Mouse (Mus musculus): ENCODE measurements around the gene Calm1. TPM values are rescaled to one million over a fixed set of nuclear protein-coding genes. Genes with fewer than 3 reads are reported as not detected.
A peak's percentile ranks its signal among the peaks of the same experiment; 100 is the strongest.

The Calm1 gene
- 398 and 421 TPM in 2 replicates for polyA plus RNA-seq (2012; ENCODE audit: insufficient read depth, insufficient read length, missing spikeins)

DNA sequence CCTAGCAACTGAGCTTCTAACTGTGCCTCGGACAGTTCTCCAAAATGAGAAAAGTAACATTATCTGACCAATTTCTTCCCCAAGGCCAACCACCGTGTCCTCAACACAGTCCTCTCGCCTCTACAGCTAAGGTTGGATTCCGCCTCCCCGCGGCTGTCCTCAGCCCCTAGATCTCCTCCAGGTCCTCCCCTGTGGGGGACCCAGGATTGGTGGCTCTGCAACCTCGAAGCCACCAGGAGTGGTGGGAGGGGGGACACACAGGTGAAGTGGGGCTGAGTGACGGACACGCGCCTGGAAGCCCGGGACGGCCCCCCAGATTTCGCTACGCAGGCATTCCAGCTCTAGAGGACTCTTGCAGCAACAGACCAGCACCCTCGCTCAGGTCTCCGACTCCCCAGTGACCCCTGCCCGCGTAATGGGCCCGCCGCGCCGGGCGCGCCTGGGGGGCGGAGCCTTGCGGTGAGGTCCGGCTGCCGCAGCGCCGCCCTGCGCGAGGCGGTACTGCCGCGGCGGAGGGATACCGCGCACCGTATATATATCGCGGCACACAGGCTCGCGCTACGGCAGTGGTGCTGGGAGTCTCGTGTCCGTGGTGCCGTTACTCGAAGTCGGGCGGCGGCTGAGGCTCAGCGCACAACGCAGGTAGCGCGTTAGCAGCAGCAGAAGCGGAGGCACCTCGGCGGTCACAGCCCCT lies at the start of gene Calm1:
Calm1 (plus strand) TSS at position 469 of the 694 bp plus-strand sequence.
- Histone ChIP-seq H3K4me1 (ENCODE audit: control insufficient read depth, insufficient read depth, insufficient read length, low read length) (0 out of 2 replicates have a peak, but pooled peaks cover 3% of the 10 kb centered on the region), H3K27ac (replicated peaks; ENCODE audit: low read depth, low read length) (peak within 1 kb of the TSS; percentile 89), H3K4me3 (ENCODE audit: insufficient read depth, low read depth, low read length) (peak within 1 kb of the TSS; percentile 94)

DNA sequence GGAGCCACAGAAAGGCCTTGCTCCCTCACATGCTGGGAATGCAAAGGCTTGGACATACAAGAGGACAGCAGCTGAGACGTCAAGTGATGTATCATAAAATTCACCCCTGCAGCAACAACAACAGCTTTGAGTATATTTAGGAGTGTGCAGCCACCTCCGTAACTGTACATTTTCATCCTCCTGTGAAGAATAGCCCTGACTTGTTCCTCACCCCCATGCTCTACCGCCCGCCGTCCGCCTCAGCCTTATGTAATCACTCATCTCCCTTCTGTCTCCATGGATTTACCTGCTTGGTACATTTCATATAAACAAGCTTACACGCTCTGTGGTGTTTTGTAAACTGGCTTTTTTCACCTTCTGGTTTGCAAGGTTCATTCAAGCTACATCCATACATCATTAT lies 46.8 kb upstream of the Calm1 start:
- Histone ChIP-seq H3K27ac (replicated peaks; ENCODE audit: low read depth, low read length) (no peak overlapping the region), H3K4me3 (ENCODE audit: insufficient read depth, low read depth, low read length) (no peak overlapping the region), H3K4me1 (ENCODE audit: control insufficient read depth, insufficient read depth, insufficient read length, low read length) (no peaks in the 10 kb centered on the region)

DNA sequence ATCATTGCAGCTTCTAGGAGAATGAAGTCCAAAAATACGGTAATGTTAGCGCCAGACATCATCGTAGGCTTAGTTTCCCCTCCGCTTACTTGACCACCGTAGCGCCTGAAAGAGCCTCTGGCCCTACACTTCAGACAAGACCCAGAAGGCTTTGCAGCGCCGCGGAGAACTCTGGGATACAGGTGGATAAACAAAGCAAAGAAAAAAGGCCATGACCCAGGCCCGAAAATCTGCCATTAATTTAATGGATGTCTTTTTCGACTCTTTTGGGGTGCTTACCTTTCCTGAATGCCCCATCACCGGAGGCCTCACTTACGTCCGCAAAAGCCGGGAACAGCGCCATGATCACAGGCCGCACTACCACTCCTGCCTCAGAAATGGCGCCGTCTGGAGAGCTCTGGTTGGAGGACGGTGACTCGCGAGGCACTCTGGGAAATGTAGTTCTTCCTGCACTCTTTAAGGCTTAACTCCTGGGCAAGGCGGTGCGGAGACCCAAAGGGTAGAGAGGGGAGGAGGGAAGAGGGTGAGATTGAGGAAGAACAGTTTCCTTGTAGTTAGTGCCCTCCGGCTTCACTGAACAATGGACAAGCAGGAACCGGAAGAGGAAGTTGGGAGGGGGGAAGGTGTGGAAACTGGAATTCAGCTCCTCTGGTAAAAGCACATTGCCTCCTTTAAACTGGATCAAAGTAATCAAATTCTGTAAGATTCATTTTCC lies 39.8 kb upstream of the Calm1 start, which contains the start of gene Nrde2:
Nrde2 (minus strand) TSS at position 393 of the 715 bp plus-strand sequence.
- Histone ChIP-seq H3K4me1 (ENCODE audit: control insufficient read depth, insufficient read depth, insufficient read length, low read length) (peaks cover 3% of the 10 kb centered on the region), H3K27ac (replicated peaks; ENCODE audit: low read depth, low read length) (peak within 1 kb of the TSS; percentile 86), H3K4me3 (ENCODE audit: insufficient read depth, low read depth, low read length) (peak within 1 kb of the TSS; percentile 83)

DNA sequence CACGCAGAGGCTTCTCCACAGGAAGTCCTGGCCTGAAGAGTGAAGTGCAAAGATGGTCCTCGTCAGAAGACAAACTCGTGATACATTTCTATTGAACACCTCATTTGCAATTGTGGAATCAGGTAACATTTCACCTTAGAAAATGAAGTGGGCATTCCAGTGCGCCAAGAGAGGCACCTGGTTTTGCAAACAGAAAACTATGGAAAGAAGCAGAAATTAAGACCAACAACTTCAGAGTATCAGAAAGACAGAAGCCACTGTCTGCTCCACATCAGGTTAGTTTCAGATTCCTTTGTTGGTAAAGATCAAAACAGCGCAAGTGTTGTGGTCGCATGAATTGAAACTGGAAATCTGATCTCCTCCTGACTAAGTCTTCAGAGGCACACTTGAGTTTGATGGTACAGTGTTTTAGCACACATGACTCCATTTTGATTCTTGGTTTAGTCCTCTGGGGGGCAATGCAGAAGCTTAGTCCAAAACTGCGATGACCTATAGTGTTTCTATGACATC lies 34.2 kb upstream of the Calm1 start:
- Histone ChIP-seq H3K27ac (replicated peaks; ENCODE audit: low read depth, low read length) (no peak overlapping the region), H3K4me1 (ENCODE audit: control insufficient read depth, insufficient read depth, insufficient read length, low read length) (peaks cover 4% of the 10 kb centered on the region; the same call in 1 of the 2 replicates), H3K4me3 (ENCODE audit: insufficient read depth, low read depth, low read length) (no peak overlapping the region)

DNA sequence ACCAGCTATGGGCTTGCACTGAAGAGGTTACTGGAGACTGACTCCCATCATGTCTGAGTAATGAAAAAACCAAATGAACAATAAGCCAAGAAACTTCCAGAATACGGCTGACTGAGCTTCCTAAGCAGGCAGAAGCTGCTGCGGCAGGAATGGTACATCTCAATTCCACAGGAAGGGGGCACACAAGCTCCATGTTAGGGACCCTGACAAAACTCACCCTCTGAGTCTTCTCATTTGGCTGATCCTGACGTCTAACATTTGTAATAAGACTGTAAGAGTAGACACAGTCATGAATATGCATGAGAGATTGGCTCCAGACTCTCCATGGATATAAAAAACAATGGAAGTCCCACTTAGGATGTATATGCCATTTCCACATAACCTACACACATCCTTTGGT lies 33.1 kb upstream of the Calm1 start:
- Histone ChIP-seq H3K4me3 (ENCODE audit: insufficient read depth, low read depth, low read length) (no peak overlapping the region), H3K27ac (replicated peaks; ENCODE audit: low read depth, low read length) (no peak overlapping the region), H3K4me1 (ENCODE audit: control insufficient read depth, insufficient read depth, insufficient read length, low read length) (peaks cover 4% of the 10 kb centered on the region; the same call in 1 of the 2 replicates)

DNA sequence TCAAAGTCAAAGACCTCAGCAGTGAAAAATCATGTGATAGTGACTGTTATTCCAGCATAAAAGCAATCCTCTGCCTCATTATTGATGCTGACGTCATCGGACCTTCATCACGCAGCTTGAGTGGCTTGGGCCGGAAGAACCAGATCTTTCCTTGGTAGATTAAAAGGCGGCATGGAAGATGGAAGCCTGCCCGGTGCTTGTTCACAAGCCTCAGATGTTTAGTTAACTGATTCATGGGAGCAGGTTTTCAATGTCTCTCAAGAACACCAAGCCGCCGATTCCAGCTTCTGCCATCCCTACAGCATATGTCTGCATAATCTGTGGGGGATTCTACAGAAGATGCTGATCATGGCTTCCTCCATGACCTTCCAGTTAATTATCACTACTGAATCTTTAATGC lies 32.3 kb upstream of the Calm1 start:
- Histone ChIP-seq H3K4me1 (ENCODE audit: control insufficient read depth, insufficient read depth, insufficient read length, low read length) (peaks cover 4% of the 10 kb centered on the region; the same call in 1 of the 2 replicates), H3K4me3 (ENCODE audit: insufficient read depth, low read depth, low read length) (no peak overlapping the region), H3K27ac (replicated peaks; ENCODE audit: low read depth, low read length) (no peak overlapping the region)

DNA sequence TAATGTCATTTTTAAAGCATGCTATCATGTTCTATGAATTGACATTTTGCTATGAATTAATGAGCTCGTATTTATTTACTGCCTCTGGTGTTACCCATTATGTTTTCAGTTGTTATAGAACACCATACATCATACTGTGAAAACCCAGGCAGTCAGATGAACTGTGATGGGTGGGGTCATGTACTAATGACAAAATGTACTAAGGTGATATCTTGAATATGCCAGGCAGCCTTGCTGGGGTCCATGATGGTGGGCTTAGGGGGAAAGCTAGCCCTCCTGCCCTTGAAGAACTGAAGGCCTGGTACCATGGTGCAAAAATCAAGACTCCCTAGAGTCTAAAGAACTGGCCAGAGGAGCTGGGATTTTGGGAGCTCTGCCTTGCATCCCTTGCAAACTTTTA lies 31.7 kb upstream of the Calm1 start:
- H3K4me3 ChIP-seq (ENCODE audit: insufficient read depth, low read depth, low read length) = no peak overlapping the region
- H3K4me1 ChIP-seq (ENCODE audit: control insufficient read depth, insufficient read depth, insufficient read length, low read length) = peaks cover 4% of the 10 kb centered on the region; the same call in 1 of the 2 replicates
- H3K27ac ChIP-seq (replicated peaks; ENCODE audit: low read depth, low read length) = peak overlapping the region; percentile 74

DNA sequence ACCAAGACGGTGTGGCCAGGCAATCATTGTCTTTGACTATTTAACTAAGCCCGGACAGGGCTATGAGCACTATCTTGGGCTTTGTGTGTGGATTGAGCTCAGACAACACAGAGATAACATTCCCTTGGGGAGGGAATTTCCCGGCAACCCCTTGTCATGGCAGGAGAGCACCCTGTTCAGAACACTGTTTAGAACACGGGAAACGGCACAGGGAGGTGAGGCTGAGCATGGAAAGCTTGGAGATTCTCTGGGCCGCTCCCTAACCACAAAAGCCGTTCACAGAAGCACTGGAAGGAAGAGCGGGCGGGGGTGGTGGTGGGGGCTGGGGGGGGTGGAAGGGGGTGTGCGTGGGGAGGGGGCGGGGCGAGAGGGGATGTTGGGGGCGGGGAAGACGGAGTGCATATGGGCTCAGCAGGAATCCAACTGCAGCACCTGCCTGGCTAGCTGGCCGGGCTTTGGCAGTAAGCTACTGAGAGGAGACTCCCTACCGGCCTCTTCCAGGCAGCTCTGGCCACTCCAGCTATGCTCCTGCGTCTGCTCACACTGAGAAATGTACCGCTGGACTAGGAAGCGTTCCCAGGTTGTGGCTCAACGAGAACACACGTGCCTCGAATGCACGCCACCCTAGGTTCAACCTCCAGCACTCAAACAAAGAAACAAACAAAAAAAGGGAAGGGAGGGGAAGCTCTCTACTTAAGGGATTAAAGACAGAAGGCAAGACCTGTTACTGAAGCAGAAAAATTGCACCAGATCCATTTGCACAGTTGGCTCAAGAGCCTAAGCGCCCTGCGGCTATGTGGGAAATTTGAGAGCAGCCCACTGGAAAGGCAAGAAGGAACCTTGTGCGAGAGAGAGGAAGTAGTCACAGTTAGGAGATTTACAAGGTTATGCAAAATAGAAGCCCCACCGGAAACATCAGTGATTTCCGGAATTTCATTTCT lies 31.0 kb upstream of the Calm1 start:
- peak overlapping the region; percentile 37 for H3K4me3 ChIP-seq (ENCODE audit: insufficient read depth, low read depth, low read length)
- peaks cover 4% of the 10 kb centered on the region; the same call in 1 of the 2 replicates for H3K4me1 ChIP-seq (ENCODE audit: control insufficient read depth, insufficient read depth, insufficient read length, low read length)
- peak overlapping the region; percentile 74 for H3K27ac ChIP-seq (replicated peaks; ENCODE audit: low read depth, low read length)

DNA sequence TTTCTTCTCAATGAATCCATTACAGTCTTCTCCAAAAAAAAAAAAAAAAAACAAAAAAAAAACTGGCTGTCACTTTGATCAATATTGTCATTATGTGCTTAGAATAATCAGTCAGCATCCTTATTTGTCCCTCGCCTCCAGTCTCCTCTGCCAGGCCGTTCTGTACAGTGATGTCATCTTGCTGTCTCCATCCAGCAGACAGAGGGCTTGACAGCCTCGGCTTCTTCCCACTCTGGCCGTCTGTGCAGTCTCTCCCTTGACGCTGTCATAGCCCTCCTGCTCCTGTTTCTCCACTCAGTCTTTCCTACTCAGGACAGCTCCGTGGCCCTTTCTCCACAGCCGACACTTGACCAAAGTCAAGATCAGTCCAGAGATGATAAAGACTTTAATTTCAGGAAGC lies 26.8 kb upstream of the Calm1 start:
- no peak overlapping the region for H3K27ac ChIP-seq (replicated peaks; ENCODE audit: low read depth, low read length)
- H3K4me3 ChIP-seq (ENCODE audit: insufficient read depth, low read depth, low read length) = no peak overlapping the region
- peaks cover 4% of the 10 kb centered on the region; the same call in 1 of the 2 replicates for H3K4me1 ChIP-seq (ENCODE audit: control insufficient read depth, insufficient read depth, insufficient read length, low read length)

DNA sequence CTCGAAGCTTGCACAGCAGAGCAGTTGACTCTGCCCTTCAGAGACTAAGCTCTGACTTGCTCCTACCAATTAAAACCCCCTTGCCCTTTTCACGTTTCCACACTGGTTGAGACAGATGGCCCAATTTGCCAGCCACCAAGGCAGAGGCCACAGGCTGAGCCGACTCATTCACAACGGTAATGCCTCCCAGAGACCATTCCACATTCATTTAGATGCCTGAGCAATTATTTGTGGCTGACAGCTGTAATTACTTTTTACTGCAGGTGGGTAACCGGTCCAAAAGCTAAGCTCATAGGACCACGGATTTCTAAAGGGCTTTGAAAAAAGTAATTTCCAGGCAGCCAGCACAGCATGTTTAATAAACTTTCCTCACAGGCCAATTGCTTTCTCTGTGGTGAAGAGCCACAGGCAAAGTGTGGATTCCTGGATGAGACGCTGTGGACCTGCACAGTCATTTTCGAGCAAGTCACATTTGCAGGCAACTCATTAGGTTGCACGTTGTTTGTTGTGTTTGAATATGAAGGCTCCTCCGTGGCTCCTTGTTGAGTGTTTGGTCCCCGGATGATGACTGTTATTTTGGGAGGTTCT lies 22.7 kb upstream of the Calm1 start:
- Histone ChIP-seq H3K4me3 (ENCODE audit: insufficient read depth, low read depth, low read length) (no peak overlapping the region), H3K4me1 (ENCODE audit: control insufficient read depth, insufficient read depth, insufficient read length, low read length) (no peaks in the 10 kb centered on the region), H3K27ac (replicated peaks; ENCODE audit: low read depth, low read length) (no peak overlapping the region)

DNA sequence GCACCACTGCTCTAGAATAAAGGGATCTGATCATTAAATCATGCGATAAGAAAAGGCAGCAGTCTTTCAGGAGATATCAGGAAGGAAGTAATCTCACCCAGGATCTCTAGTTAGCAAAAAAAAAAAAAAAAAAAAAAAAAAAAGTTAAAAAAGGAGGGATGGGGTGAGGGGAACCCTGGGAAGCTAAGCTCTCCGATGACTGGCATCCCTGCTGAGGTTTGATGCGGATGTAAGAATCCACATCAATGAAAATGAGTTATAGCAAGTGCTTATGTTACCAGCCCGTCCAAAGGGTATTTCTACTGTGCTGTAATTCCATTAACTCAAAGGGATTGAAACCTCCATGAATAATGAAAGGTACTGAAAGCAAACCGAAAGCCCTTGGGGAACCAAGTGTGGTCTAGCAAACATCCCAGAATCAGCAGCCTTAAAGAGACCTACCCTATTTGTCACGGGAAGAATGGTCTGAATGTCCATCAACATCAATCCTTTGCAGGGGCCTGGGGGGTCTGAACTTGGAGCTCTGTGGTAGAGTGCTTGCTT lies 20.3 kb upstream of the Calm1 start:
- no peak overlapping the region for H3K27ac ChIP-seq (replicated peaks; ENCODE audit: low read depth, low read length)

DNA sequence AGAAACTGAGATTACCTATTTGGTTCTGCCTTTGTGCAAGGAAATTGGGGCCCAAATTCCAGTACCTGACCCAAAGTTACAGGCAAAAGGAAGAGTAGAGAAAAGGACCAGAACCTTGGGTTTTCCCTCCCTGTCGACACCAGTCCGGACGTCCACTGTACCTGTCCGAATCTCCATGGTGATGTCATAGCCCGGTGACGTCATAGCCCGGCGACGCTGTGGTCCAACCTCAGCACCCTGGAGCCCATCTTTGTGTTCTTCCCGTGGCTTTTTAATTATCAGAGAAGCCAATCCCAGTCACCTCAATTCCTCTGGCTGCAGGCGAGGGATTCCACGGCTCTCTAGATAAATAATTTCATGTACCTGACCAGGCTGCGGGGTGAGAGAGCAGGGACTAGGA lies 18.4 kb upstream of the Calm1 start:
- Histone ChIP-seq H3K4me3 (ENCODE audit: insufficient read depth, low read depth, low read length) (no peak overlapping the region), H3K4me1 (ENCODE audit: control insufficient read depth, insufficient read depth, insufficient read length, low read length) (no peaks in the 10 kb centered on the region), H3K27ac (replicated peaks; ENCODE audit: low read depth, low read length) (no peak overlapping the region)

More for the DNA sequence above, 20.3 kb upstream of the Calm1 start:
- Histone ChIP-seq H3K4me3 (ENCODE audit: insufficient read depth, low read depth, low read length) (no peak overlapping the region), H3K4me1 (ENCODE audit: control insufficient read depth, insufficient read depth, insufficient read length, low read length) (no peaks in the 10 kb centered on the region)

DNA sequence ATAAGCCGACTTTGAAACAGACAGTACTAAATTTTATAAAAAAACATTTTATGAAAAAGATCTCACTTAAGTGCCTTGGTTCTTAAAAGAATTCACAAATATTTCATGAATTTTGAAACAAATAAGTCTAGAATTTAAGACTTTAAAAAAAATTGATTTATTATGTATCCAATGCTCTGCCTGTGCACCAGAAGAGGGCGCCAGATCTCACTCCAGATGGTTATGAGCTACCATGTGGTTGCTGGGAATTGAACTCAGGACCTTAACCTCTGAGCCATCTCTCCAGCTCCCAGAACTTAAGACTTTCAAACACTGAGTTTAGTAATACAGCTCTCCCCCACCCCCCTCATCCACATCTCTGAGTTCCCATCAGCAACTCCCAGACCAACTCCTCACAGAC lies 16.6 kb upstream of the Calm1 start:
- H3K27ac ChIP-seq (replicated peaks; ENCODE audit: low read depth, low read length) = no peak overlapping the region
- H3K4me1 ChIP-seq (ENCODE audit: control insufficient read depth, insufficient read depth, insufficient read length, low read length) = no peaks in the 10 kb centered on the region; the same call in 1 of the 2 replicates
- no peak overlapping the region for H3K4me3 ChIP-seq (ENCODE audit: insufficient read depth, low read depth, low read length)

DNA sequence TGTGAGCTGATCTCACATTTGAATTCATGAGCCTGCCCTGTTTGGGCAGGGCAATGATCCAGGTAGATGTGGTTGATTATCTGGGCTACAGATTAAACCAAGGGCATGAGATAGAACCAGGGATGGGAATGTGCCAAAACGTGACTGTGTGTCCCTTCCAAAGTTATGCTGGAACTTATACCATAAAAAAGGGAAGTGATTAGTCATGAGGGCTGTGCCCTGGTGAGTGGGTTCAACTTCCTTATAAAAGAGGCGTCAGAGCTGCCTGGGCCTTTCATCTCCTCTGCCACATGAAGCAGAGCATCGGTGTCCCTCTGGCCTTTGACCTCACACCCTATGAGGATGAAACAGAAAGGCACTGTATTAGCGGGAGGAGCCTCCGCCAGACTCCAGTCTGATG lies 15.3 kb upstream of the Calm1 start:
- H3K27ac ChIP-seq (replicated peaks; ENCODE audit: low read depth, low read length) = peak overlapping the region; percentile 49; the same call in 1 of the 2 replicates
- H3K4me1 ChIP-seq (ENCODE audit: control insufficient read depth, insufficient read depth, insufficient read length, low read length) = no peaks in the 10 kb centered on the region; the same call in 1 of the 2 replicates
- H3K4me3 ChIP-seq (ENCODE audit: insufficient read depth, low read depth, low read length) = no peak overlapping the region
